Mouse (Mus musculus) hindbrain, embryonic 12.5 days (tissue): ENCODE data around the gene Wdfy4. TPM values are rescaled to one million over a fixed set of nuclear protein-coding genes. Genes with fewer than 3 reads are reported as not detected.

ENCODE experiments used
- ATAC-seq: fragments of 200-750 bp; cut with Nextera tagmentation; 2 replicates; pipeline ENCODE4 v1.8.0; 2017; ENCODE audit warnings: moderate TSS enrichment; ENCODE audit not compliant: low FRiP score
- H3K27ac ChIP-seq: fragments of 300-500 bp; sonication (generic); 2 replicates; pipeline ENCODE4 v1.5.1; 2016; ENCODE audit warnings: mild to moderate bottlenecking
- H3K27me3 ChIP-seq: fragments of 300-500 bp; sonication (generic); 2 replicates; pipeline ENCODE4 v1.6.1; 2016; ENCODE audit warnings: mild to moderate bottlenecking
- H3K36me3 ChIP-seq: fragments of 300-500 bp; sonication (generic); 2 replicates; pipeline ENCODE4 v1.6.1; 2016; ENCODE audit warnings: mild to moderate bottlenecking
- H3K4me1 ChIP-seq: fragments of 300-500 bp; sonication (generic); 2 replicates; pipeline ENCODE4 v1.6.1; 2016
- H3K4me2 ChIP-seq: fragments of 300-500 bp; sonication (generic); replicated peaks from 2 replicates; pipeline ENCODE4 v1.6.1; 2016; ENCODE audit warnings: mild to moderate bottlenecking
- H3K4me3 ChIP-seq: fragments of 300-500 bp; sonication (generic); 2 replicates; pipeline ENCODE4 v1.5.1; 2016; ENCODE audit warnings: mild to moderate bottlenecking
- H3K9ac ChIP-seq: fragments of 300-500 bp; sonication (generic); 2 replicates; pipeline ENCODE4 v1.6.1; 2016; ENCODE audit warnings: mild to moderate bottlenecking, moderate library complexity
- H3K9me3 ChIP-seq: fragments of 300-500 bp; sonication (generic); replicated peaks from 2 replicates; pipeline ENCODE4 v1.6.1; 2016; ENCODE audit warnings: mild to moderate bottlenecking
- WGBS: fragments of 180-500 bp; shearing (Covaris S2); methylation state at CpG from one replicate; pipeline ENCODE4 v1.1.7; 2016; 5-methylcytosine and 5-hydroxymethylcytosine counted together
- polyA plus RNA-seq: library from polyadenylated mRNA; unstranded; fragments of >200 nt; fragmentation: Nextera tagmentation; extraction: Ambion mirVana; gene quantifications from 2 replicates; pipeline ENCODE4 v1.2.1, GENCODE M21; 2016

Wdfy4 gene
- polyA plus RNA-seq, 1 experiment from 2014 or later = 0.25 TPM

GRCm38 (mm10) chr14:33058881-33059660 lies 126.2 kb downstream of the Wdfy4 start:
- Histone ChIP-seq H3K36me3 (no peaks in the 10 kb centered on the region), H3K4me1 (peaks cover 5% of the 10 kb centered on the region), H3K27me3 (no peaks in the 10 kb centered on the region), H3K4me3 (no peak overlapping the region), H3K27ac (no peak overlapping the region), H3K9ac (no peak overlapping the region), H3K9me3 (no peaks in the 10 kb centered on the region), H3K4me2 (no peak overlapping the region)
- ATAC-seq = no peak
- 92% methylated on average over 7 of the region's 7 CpGs for WGBS

- H3K27ac ChIP-seq = no peak overlapping the region
- no peak for ATAC-seq
- 52% methylated on average over 8 of the region's 8 CpGs for WGBS
Measured at GRCm38 (mm10) chr14:33053441-33053840, 131.9 kb downstream of the Wdfy4 start.

GRCm38 (mm10) chr14:33045217-33045616 lies 140.1 kb downstream of the Wdfy4 start:
- Histone ChIP-seq H3K27ac (no peak overlapping the region), H3K9ac (no peak overlapping the region), H3K9me3 (no peaks in the 10 kb centered on the region), H3K4me3 (no peak overlapping the region), H3K4me2 (no peak overlapping the region), H3K36me3 (no peaks in the 10 kb centered on the region), H3K27me3 (no peaks in the 10 kb centered on the region; the same call in 1 of the 2 replicates), H3K4me1 (no peaks in the 10 kb centered on the region)
- 90% methylated on average over 3 of the region's 3 CpGs for WGBS
- no peak for ATAC-seq

More at GRCm38 (mm10) chr14:33053441-33053840, 131.9 kb downstream of the Wdfy4 start:
- H3K27me3 ChIP-seq = no peaks in the 10 kb centered on the region
- no peak overlapping the region for H3K4me3 ChIP-seq
- H3K9ac ChIP-seq = peak overlapping the region; percentile 23; the same call in 1 of the 2 replicates
- H3K4me1 ChIP-seq = peaks cover 16% of the 10 kb centered on the region
- H3K9me3 ChIP-seq = no peaks in the 10 kb centered on the region
- H3K36me3 ChIP-seq = no peaks in the 10 kb centered on the region
- H3K4me2 ChIP-seq = no peak overlapping the region

GRCm38 (mm10) chr14:33036811-33037210 lies 148.5 kb downstream of the Wdfy4 start:
- WGBS = 37% methylated on average over 3 of the region's 3 CpGs
- Histone ChIP-seq H3K27ac (no peak overlapping the region), H3K4me1 (no peaks in the 10 kb centered on the region), H3K4me3 (no peak overlapping the region), H3K4me2 (no peak overlapping the region), H3K36me3 (no peaks in the 10 kb centered on the region), H3K9me3 (no peaks in the 10 kb centered on the region), H3K27me3 (no peaks in the 10 kb centered on the region), H3K9ac (no peak overlapping the region)
- ATAC-seq = no peak

- H3K4me2 ChIP-seq = no peak overlapping the region
- no peaks in the 10 kb centered on the region for H3K27me3 ChIP-seq
- WGBS = 52% methylated on average over 5 of the region's 5 CpGs
- H3K4me1 ChIP-seq = no peaks in the 10 kb centered on the region
- no peak for ATAC-seq
- no peaks in the 10 kb centered on the region for H3K36me3 ChIP-seq
- no peak overlapping the region for H3K27ac ChIP-seq
- no peaks in the 10 kb centered on the region for H3K9me3 ChIP-seq
- no peak overlapping the region for H3K9ac ChIP-seq
- H3K4me3 ChIP-seq = no peak overlapping the region
Measured at GRCm38 (mm10) chr14:33035386-33035785, 149.9 kb downstream of the Wdfy4 start.

- Histone ChIP-seq H3K27me3 (no peaks in the 10 kb centered on the region), H3K36me3 (no peaks in the 10 kb centered on the region), H3K4me2 (no peak overlapping the region), H3K27ac (no peak overlapping the region), H3K4me3 (no peak overlapping the region), H3K4me1 (no peaks in the 10 kb centered on the region), H3K9me3 (no peaks in the 10 kb centered on the region), H3K9ac (no peak overlapping the region)
- 34% methylated on average over 6 of the region's 6 CpGs for WGBS
- no peak for ATAC-seq
Measured at GRCm38 (mm10) chr14:33033424-33033823, 151.9 kb downstream of the Wdfy4 start.

- Histone ChIP-seq H3K27me3 (no peaks in the 10 kb centered on the region), H3K4me2 (no peak overlapping the region)
- WGBS = 88% methylated on average over 3 of the region's 3 CpGs
Measured at GRCm38 (mm10) chr14:33030849-33031248, 154.5 kb downstream of the Wdfy4 start.

GRCm38 (mm10) chr14:33019606-33020005 lies 165.7 kb downstream of the Wdfy4 start:
- 59% methylated on average over 5 of the region's 5 CpGs for WGBS
- Histone ChIP-seq H3K9ac (no peak overlapping the region), H3K36me3 (no peaks in the 10 kb centered on the region), H3K4me1 (no peaks in the 10 kb centered on the region), H3K27ac (no peak overlapping the region), H3K4me2 (no peak overlapping the region), H3K27me3 (no peaks in the 10 kb centered on the region), H3K9me3 (no peaks in the 10 kb centered on the region), H3K4me3 (no peak overlapping the region)
- ATAC-seq = no peak

More at GRCm38 (mm10) chr14:33030849-33031248, 154.5 kb downstream of the Wdfy4 start:
- Histone ChIP-seq H3K27ac (no peak overlapping the region), H3K36me3 (no peaks in the 10 kb centered on the region), H3K9me3 (no peaks in the 10 kb centered on the region), H3K4me3 (no peak overlapping the region), H3K9ac (no peak overlapping the region), H3K4me1 (no peaks in the 10 kb centered on the region)
- ATAC-seq = no peak

- Histone ChIP-seq H3K36me3 (no peaks in the 10 kb centered on the region), H3K4me1 (no peaks in the 10 kb centered on the region), H3K9me3 (no peaks in the 10 kb centered on the region), H3K27ac (no peak overlapping the region), H3K4me3 (no peak overlapping the region), H3K4me2 (no peak overlapping the region), H3K9ac (no peak overlapping the region), H3K27me3 (no peaks in the 10 kb centered on the region)
- no peak for ATAC-seq
- WGBS = 75% methylated on average over 3 of the region's 3 CpGs
Measured at GRCm38 (mm10) chr14:33019050-33019449, 166.3 kb downstream of the Wdfy4 start.

- no peaks in the 10 kb centered on the region for H3K36me3 ChIP-seq
- no peaks in the 10 kb centered on the region for H3K9me3 ChIP-seq
- no peak overlapping the region for H3K9ac ChIP-seq
- no peaks in the 10 kb centered on the region for H3K27me3 ChIP-seq
- no peak overlapping the region for H3K4me2 ChIP-seq
- no peaks in the 10 kb centered on the region for H3K4me1 ChIP-seq
- H3K27ac ChIP-seq = no peak overlapping the region
- no peak for ATAC-seq
- no peak overlapping the region for H3K4me3 ChIP-seq
- WGBS = 83% methylated on average over 1 of the region's 1 CpGs
Measured at GRCm38 (mm10) chr14:33007638-33008037, 177.7 kb downstream of the Wdfy4 start.

GRCm38 (mm10) chr14:33005114-33005513 lies 180.2 kb downstream of the Wdfy4 start:
- ATAC-seq = no peak
- WGBS = 100% methylated on average over 1 of the region's 1 CpGs

GRCm38 (mm10) chr14:33000112-33000979 lies 185.0 kb downstream of the Wdfy4 start:
- no peak overlapping the region; the same call in 1 of the 2 replicates for H3K9ac ChIP-seq
- H3K4me2 ChIP-seq = no peak overlapping the region
- ATAC-seq = peak; percentile 55
- H3K4me1 ChIP-seq = peaks cover 18% of the 10 kb centered on the region
- no peaks in the 10 kb centered on the region for H3K27me3 ChIP-seq
- H3K27ac ChIP-seq = no peak overlapping the region
- H3K9me3 ChIP-seq = no peaks in the 10 kb centered on the region
- WGBS = 21% methylated on average over 8 of the region's 8 CpGs
- no peak overlapping the region for H3K4me3 ChIP-seq
- H3K36me3 ChIP-seq = no peaks in the 10 kb centered on the region

More at GRCm38 (mm10) chr14:33005114-33005513, 180.2 kb downstream of the Wdfy4 start:
- Histone ChIP-seq H3K9ac (no peak overlapping the region), H3K27ac (no peak overlapping the region), H3K4me1 (peaks cover 6% of the 10 kb centered on the region), H3K4me3 (no peak overlapping the region), H3K36me3 (no peaks in the 10 kb centered on the region), H3K27me3 (no peaks in the 10 kb centered on the region), H3K4me2 (no peak overlapping the region), H3K9me3 (no peaks in the 10 kb centered on the region)
